Mouse (Mus musculus) kidney, adult 11 months (tissue): Measurements from ENCODE around the gene Zranb1.
A peak's percentile ranks its signal among the peaks of the same experiment; 100 is the strongest.

Experiments used
- DNase-seq: peaks from one replicate; pipeline ENCODE4 v3.0.0; 2022

Gene Zranb1

DNA sequence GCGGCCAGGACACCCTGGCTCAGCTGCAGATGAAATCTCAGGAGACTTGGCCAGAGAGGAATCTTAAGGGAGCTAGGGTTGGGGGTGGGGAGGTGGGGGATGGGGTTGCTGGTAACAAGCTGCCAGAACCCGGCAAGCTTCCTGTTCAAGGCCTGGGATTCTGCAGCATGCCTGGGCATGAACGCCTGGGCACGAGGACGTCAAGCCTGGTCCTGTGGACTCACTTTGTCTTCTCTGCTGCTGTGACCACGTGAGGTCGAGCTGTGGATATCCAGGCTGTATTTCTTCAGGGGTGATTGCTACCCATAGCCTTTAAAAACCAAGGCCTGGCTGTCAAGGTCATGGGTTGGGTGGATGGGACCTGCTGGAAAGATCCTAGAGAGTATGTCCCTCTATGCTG, 74.8 kb downstream of the Zranb1 start:
- no peak for DNase-seq

DNA sequence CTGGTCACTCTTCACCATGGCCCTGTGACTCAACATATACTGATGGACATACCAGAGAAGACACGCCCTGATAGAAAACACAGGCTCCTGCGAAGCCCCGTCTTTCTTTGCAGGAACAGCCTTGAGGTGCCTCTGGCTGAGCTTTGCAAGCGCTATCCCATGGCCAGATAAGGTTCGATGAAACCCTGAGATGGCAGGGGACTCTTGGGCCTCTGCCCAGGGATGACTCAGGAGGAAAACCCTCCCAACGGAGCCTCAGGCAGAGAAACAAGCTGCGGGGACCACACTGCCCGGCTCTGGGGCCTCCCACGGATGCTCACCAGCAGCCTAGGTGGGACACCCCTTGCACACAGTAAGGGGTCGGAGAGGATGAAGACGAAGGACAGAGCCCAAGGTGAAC, 76.4 kb downstream of the Zranb1 start:
- DNase-seq: no peak

DNA sequence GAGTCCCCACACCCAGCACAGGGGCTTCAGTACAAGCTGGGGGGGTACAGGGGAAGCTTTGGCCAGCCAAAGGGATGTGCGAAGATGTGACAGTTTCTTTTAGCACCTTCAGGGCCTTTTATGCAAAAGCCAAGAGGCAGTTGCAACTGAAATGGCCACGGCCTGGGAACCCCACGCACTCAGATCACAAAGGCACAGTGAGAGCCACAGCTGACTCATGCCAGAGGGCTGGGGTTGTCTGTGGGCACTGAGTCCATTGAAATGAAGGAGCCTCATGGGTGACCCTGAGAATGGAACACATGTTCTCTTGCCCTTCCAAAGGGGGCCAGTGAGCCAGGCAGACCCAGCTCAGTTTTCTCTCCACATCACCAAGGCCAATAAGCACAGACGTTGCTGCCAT, 77.7 kb downstream of the Zranb1 start:
- no peak for DNase-seq

DNA sequence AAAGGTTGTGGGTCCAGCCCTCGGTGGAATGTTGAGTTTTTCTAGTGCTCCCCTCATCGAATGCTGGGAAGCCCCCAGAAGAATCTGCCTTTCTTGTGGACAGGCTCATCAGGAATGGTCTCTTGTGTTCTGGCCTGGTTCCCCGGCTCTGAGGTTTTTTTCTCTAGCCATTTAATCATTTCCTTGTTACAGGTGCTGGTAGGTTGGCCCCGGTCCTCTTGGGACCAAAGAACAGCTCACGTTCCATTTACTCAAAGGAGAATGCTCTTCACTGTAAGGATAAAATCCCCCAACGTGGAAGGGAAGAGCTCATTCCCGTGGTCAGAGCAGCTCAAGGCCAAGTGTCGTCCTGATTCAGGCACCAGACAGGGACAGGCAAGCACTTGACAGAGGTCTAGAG, 78.7 kb downstream of the Zranb1 start:
- DNase-seq: peak; percentile 57

DNA sequence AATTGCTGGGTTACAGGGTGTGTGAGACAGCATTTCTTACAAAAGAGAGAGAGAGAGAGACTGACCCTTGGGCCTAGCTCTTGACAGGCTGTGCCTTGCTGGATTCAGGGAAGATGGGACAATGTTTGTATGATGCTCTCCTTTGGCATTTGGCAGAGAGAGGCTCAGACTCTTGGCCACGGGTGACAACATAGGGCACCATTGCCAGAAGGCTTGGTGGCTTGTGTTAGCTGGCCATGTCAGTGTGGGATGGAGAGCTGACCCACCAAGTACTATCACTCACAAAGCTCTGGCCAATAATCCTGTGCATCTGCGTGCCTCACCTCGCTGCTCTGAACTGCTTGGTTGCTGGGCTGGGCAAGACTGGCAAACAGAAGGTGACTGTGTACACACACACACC, 79.5 kb downstream of the Zranb1 start:
- no peak for DNase-seq

DNA sequence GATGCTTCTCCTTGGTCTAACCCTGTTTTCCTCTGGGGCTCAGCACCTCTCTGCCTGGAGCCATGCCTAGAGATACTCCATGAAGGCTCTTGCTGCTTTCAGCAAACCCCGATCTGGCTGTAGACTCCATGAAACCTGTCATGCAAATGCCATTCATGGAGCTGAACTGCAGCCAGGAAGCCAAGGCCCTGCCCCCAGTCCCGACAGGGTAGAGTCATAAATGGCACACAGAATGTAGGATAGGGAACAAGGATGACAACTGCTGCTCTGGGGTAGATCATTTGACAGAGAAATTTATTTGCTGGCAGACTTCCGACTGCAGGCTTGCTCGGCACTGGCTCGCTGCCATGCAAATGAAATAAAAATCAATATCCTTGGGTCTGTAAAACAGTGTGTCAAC, 80.2 kb downstream of the Zranb1 start:
- peak; percentile 44 for DNase-seq

DNA sequence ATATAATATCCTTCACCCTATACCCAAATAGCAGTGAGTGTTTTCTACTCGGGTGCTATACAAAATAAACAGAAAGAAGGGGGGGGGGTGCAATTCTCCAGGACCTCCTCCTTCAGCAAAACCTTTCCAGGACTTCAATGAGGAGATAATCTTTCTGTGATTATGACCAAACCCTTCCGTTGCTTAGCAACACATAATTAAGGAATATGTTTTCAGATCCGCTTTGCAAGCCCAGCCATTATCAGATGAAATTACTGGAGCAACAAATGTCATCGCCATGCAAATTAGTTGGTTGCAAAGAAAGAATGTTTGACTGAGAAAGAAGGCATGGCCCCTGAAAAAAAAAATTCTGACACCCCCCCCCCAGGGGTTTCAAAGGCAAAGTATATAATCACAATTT, 80.7 kb downstream of the Zranb1 start:
- DNase-seq: no peak

DNA sequence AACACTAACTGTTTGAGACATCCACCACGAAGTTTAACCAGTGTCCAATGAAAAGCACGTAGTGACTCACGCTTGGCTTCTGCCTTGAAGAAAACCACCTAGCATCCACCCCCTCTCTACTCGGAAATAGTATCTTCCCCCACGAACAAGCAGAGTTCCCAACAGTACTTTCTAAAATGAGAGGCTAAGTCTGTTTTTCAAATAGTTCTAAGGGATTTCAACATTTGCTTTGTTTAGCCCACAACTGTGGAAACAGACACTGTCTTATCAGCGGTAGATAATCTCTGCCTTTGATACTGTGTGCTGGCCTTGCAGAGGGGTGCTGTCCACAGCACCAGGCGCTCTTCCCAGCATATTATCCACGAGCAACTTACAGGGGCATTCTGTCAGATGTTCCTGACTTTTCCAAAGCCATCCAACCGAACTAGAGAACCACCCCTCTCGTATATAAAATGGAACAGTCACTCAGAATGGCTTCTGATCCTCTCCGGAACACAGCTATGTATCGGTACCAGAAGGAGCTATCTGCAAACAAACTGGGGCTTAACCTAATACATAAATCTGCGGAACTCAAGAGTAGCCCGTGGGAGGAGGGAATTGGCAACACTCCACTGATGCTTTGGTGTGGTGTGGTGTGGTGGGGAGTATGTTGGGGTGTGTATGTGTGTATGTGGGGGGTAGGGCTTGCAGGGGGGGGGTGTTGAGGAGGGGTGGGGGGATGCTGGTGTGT, 81.9 kb downstream of the Zranb1 start:
- no peak for DNase-seq

DNA sequence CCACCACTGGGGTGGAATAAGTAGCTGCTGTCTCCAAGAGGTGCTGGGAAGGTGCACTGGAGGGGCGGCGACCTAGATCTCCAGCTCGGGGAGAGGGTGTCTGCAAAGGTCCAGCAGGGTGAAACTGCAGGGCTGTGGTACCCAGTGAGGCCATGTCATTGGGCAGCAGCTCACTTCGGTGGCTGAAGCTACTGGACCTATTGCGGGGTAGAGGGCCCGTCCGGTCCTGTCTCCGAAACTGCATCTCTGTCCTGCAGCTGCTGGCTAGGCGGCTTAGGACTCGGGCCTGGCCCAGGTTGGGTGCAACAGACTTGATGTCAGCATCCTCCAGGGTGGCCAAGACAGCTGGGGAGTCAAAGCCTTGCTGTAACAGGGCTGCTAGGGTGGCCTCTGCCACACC, 83.0 kb downstream of the Zranb1 start:
- no peak for DNase-seq

DNA sequence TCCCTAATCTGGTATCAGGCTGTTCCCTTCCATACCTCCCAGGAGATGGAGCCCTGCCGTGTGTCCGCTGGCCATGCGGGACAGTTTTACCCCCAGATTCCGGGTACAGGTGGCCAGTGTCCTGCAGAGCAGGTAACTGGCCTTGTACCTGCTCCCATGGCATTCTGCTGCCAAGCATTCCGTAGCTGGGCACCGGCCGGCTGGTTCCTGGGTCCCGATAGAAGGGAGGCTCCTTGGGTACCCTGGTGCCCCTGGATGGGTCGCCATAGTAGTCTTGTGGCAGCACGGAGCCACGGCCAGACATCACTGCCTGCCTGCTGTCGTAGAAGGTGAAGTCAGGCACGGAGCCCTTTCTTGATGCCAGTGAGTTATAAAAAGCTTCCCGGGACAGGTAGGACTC, 83.7 kb downstream of the Zranb1 start:
- no peak for DNase-seq

DNA sequence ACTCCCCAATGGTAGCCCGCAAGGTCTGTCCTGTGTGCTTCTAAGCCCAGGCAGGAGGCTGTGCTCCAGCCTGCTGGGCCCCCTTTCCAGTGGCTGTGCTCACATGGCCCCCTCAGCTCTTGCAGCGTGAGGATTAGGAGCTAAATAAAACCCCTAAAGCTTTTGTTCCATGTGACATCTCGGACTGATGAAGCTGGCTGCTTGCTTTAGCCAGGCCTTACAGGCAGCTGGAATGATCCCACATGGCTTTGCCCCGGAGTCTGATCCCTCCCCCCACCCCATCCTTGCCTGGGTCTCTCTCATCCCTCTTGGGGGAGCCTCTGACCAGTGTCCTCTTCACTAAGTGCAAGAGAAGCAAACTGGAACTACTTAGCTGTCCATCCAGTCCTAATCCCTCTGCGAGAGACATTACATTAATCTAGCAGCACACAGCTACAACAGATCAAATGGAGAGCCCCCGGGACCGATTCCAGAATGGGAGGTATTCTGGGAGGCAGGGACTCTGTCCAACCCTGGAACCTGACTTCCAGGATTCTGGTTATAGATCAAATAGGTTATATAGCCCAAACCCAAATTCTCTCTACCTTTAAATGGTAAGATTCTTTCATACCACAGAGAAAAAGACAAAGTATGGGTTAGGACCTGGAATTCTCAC, 84.6 kb downstream of the Zranb1 start:
- no peak for DNase-seq

DNA sequence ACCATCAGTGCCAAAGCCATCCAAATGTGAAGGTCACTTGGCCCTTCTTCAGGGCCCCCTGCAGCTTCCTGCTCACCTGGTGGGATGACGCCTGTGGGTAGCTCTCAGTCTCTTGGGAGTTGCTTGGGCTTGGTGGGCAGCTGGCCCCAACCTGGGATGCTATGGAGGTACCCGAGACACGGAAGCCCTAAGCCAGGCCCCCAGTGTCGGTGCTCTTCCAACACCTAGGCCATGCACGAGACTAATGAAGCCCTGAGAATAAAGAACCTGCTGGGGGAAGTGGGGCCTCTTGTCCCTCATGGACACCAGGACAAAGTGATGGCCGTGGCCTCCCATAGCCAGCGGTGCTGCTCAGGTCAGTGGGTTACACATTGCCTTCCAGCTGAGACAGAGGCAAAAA, 88.0 kb downstream of the Zranb1 start:
- DNase-seq: no peak

DNA sequence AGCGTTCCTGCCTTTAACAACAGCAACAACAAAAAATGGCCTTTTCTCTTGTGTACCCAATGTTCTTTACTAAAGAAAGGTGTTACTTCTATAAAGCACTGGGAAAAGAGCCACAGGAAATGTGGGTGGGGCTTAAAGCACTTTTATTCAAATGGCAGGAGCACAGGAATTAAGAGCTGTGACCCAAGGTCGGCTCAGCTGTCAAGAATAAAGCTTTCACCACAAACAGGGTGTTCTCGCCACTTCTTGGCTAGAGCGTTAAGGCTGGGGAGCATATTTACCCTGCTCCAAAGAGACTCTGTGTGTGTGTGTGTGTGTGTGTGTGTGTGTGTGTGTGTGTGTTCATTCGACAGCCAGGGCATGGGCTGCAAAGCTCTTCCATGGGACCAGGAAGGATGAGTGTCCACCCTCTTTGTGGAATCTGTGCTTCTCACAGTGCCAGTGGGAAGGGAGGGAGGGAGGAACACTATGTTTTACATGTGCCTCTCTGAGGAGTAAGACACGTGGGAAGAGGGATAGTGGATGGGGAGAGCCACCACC, 88.6 kb downstream of the Zranb1 start:
- no peak for DNase-seq

DNA sequence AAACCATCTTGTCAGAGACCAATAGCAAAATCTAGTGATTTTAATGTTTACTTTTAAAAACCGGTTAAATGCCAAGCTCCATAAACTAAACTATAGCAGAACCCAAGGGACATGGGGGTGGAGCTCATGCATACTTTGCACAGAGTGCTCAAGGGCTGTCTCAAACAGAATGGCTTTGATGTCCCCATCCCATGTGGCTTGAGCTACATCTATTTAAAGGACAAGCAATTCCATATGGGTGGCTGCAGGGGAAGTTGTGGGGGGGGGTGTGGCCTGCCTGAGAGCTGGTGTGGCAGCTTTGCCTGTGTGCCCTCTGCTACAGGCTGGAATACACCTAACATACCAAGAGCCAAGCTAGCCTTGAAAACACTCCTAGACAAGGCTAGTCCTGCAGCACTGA, 93.8 kb downstream of the Zranb1 start:
- DNase-seq: no peak

DNA sequence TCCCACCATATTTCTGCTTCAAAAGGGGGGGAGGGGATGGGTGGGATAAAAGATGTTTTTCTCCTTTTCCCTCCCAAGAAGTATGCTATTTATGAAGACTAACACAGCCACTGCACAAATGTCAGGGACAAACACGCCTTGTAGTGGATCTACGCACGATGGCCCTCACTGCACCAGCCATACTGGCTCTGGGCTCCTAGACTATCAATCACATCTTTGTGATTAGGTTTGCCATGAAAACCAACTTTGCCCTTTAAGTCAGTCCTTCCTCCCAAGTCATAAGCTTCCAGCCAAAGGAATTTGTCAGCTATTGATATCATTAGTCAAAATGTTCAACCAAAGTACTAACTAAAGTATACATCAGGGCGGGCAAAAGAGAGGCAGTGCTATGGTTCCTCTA, 97.0 kb downstream of the Zranb1 start:
- DNase-seq: no peak

DNA sequence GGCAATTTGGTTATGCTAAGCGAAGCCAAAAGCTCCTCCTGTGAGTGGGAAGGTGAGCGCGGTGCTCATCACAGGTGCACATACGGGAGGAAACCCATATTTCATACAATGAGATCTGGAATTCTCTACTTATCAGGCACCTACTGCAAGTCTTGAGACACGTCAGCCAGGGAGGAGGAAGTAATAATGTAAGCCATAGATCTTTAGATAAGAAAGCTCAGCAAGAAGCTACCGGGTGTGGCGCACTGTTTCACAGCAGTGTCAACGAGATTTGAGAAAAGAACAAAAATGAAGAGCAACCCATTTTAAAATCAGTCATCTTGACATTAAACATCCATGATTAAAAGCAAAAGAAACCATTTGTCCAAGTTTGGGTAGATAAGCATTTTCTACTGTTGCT, 98.1 kb downstream of the Zranb1 start:
- DNase-seq: no peak

DNA sequence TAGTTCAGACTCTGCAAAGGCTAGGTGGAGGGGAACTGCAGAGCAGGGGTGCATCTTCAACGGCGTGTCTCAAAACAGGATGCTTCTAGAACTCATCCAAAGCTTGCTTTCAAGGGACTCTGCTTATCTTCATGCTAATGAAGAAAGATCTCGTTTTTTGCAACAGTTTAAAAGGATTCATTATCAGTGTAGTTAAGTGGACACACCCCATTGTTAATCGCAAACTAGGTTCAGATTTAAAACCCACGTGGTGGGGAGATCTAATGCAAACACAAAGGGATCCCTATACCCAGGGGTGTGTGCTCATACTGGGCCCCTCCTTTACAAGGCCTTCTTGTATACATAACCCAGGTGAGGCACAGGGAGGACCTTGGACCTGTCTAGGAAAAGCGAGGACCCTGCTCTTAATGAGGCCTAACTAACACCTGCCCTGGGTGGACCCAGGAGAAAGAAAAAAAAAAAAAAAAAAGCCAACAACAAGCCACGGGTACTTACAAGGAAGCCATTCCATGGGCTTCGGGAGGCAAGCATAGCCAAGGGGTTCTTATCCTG, 98.6 kb downstream of the Zranb1 start:
- DNase-seq: no peak

DNA sequence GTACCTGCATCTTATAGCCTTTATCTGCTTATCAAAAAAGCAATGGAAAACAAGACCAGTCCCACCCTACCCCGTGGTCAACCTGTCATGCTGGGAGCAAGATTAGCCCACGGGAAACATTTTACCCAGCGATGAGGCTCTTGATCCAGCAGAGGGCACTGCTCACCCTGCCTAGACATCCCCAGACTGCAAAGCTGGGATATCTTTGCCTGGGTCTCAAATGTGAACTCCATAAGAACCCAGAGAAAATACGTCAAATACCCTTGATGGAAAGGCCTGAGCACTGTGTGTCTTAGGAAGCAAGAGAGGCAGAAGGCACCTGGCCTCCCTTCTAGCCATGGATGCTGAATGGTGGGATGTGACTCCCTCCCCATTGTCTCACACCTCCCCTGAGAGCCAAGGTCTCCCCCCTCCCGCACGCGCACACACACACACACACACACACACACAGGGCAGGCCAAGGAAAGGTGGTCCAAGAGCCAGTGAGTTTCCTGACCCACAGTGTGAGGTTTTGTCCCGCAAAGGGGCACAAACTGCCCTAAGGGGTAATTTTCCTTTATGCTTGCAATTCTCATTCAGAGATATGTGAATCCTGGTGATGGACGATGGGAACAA, 101.8 kb downstream of the Zranb1 start:
- peak; percentile 55 for DNase-seq

DNA sequence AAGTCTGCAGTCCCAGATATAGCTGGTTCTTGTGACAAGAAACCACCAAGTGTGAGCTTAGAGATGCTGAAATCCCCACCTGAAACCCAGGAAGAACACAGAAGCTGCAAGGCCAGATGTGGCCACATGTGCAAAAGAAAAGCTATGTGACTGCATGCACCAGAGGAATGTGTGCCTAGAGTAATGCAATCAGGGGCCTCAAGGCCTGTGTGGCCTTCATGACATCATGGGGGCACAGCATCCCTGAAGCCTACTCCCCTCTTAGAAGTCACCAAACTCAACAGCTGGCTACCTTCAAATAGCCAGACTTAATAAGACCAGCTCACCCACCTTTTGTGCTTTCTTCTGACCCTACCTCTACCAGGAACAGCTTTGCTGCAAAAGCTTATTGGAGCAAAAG, 105.0 kb downstream of the Zranb1 start:
- no peak for DNase-seq
